Mouse (Mus musculus): Measurements from ENCODE around the gene Ctdspl. TPM values are rescaled to one million over a fixed set of nuclear protein-coding genes. Genes with fewer than 3 reads are reported as not detected.

The Ctdspl gene
- polyA plus RNA-seq, 1 experiment from 2014 or later = 9.0 TPM

DNA sequence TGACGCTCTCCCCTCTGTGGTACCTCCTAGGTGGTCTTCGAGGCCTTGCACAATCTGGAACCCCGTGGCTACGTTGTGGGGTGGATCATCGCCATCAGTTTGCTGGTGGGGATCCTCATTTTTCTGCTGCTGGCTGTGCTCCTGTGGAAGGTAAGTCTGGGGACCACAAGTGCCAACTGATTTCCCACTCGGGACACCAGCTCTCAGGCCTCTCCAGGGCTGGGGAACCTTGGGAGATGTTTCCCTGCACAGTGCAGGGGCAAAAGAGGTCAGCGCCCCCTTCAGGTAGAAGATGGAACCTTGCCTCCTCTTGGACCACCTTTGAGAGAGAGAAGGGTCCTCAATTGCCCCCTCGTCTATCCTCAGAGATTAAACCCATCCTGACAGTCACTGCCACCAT, 38.5 kb upstream of the Ctdspl start:
- Histone ChIP-seq H3K27ac (ENCODE audit: low read depth, low read length) (no peak overlapping the region), H3K4me1 (replicated peaks; ENCODE audit: control insufficient read depth, insufficient read depth, low read length) (no peaks in the 10 kb centered on the region), H3K4me3 (ENCODE audit: low read depth, low read length) (no peak overlapping the region), H3K4me2 (ENCODE audit: low read depth, low read length, severe bottlenecking) (no peak overlapping the region), H3K9me3 (ENCODE audit: control insufficient read depth, low read length) (no peaks in the 10 kb centered on the region), H3K9ac (ENCODE audit: low read length) (no peak overlapping the region), H3K27me3 (ENCODE audit: control insufficient read depth, insufficient read depth, low read length) (no peaks in the 10 kb centered on the region), H3K36me3 (ENCODE audit: control insufficient read depth, insufficient read depth, low read length) (no peaks in the 10 kb centered on the region)
- DNase-seq (ENCODE audit: low spot score) (no peak), ATAC-seq (replicated peaks; ENCODE audit: low FRiP score) (no peak)
- 91% methylated on average over 8 of the region's 8 CpGs for WGBS

DNA sequence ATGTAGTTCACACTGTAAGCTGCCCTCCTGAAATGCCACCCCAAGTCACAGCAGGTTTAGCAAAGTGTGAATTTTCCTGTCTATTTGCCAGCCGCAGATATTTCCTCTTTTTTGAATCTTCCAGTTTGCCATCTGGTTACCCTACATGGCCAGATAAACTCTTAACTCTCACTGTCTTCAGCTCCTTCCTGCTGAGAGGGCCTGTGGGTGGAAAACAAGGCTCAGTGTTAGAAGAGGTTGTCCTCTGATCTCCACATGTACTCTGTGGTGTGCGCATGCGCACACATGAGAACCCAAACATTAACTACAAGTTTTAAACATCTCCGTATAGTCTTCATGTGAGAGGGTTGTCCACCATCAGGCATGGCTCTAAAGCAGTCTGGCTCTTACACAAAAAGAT, 36.1 kb upstream of the Ctdspl start:
- ATAC-seq (replicated peaks; ENCODE audit: low FRiP score) = no peak
- no peaks in the 10 kb centered on the region for H3K9me3 ChIP-seq (ENCODE audit: control insufficient read depth, low read length)
- H3K4me3 ChIP-seq (ENCODE audit: low read depth, low read length) = no peak overlapping the region
- DNase-seq (ENCODE audit: low spot score) = no peak
- H3K27me3 ChIP-seq (ENCODE audit: control insufficient read depth, insufficient read depth, low read length) = no peaks in the 10 kb centered on the region
- no peaks in the 10 kb centered on the region for H3K36me3 ChIP-seq (ENCODE audit: control insufficient read depth, insufficient read depth, low read length)
- H3K9ac ChIP-seq (ENCODE audit: low read length) = no peak overlapping the region
- 93% methylated on average over 4 of the region's 4 CpGs for WGBS
- no peak overlapping the region for H3K4me2 ChIP-seq (ENCODE audit: low read depth, low read length, severe bottlenecking)
- H3K4me1 ChIP-seq (replicated peaks; ENCODE audit: control insufficient read depth, insufficient read depth, low read length) = no peaks in the 10 kb centered on the region
- no peak overlapping the region for H3K27ac ChIP-seq (ENCODE audit: low read depth, low read length)

DNA sequence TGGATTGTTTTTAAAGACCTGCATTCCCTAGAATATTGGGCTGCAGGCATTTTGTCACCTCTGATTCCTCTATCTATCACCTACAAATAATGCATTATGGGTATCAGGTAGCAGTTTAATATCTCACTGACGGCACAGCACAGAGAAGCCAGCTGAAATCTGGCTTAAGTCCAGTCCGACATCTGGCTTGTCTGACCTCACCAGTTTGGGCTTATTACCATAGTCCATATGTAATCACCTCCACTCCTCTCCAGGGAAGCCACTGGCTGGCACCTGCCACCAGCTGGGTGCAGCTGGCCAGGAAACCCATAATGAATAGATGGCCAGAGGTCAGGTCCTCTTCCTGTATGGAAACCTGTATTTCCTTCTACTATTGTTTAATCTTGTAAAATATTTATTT, 35.6 kb upstream of the Ctdspl start:
- Histone ChIP-seq H3K4me2 (ENCODE audit: low read depth, low read length, severe bottlenecking) (no peak overlapping the region), H3K4me1 (replicated peaks; ENCODE audit: control insufficient read depth, insufficient read depth, low read length) (no peaks in the 10 kb centered on the region), H3K27ac (ENCODE audit: low read depth, low read length) (no peak overlapping the region), H3K27me3 (ENCODE audit: control insufficient read depth, insufficient read depth, low read length) (no peaks in the 10 kb centered on the region), H3K9ac (ENCODE audit: low read length) (no peak overlapping the region), H3K36me3 (ENCODE audit: control insufficient read depth, insufficient read depth, low read length) (no peaks in the 10 kb centered on the region), H3K4me3 (ENCODE audit: low read depth, low read length) (no peak overlapping the region), H3K9me3 (ENCODE audit: control insufficient read depth, low read length) (no peaks in the 10 kb centered on the region)
- ATAC-seq (replicated peaks; ENCODE audit: low FRiP score) = no peak
- 83% methylated on average over 2 of the region's 2 CpGs for WGBS
- DNase-seq (ENCODE audit: low spot score) = no peak

DNA sequence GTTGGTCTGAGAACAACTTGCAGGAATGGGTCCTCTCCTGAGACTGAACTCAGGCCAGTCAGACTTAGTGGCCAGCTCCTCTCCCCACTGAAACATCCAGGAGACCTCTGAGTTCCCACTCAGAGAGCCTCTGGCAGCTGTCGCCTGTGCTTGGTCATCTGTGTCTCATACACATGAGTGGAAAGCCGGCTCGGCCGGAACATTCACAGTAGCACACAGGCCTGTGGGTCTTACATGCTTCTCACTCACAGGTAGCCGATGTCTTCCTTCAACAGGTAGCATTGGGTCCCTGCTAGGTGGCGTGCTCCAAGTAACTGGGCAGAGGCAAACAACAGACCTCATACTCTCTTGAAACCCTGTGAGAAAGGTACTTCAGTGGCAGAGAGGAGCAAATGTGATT, 35.2 kb upstream of the Ctdspl start:
- no peaks in the 10 kb centered on the region for H3K9me3 ChIP-seq (ENCODE audit: control insufficient read depth, low read length)
- no peak overlapping the region for H3K27ac ChIP-seq (ENCODE audit: low read depth, low read length)
- DNase-seq (ENCODE audit: low spot score) (no peak), ATAC-seq (replicated peaks; ENCODE audit: low FRiP score) (no peak)
- H3K4me3 ChIP-seq (ENCODE audit: low read depth, low read length) = no peak overlapping the region
- H3K27me3 ChIP-seq (ENCODE audit: control insufficient read depth, insufficient read depth, low read length) = no peaks in the 10 kb centered on the region
- no peak overlapping the region for H3K4me2 ChIP-seq (ENCODE audit: low read depth, low read length, severe bottlenecking)
- 85% methylated on average over 6 of the region's 6 CpGs for WGBS
- no peaks in the 10 kb centered on the region for H3K36me3 ChIP-seq (ENCODE audit: control insufficient read depth, insufficient read depth, low read length)
- no peaks in the 10 kb centered on the region for H3K4me1 ChIP-seq (replicated peaks; ENCODE audit: control insufficient read depth, insufficient read depth, low read length)
- H3K9ac ChIP-seq (ENCODE audit: low read length) = no peak overlapping the region

DNA sequence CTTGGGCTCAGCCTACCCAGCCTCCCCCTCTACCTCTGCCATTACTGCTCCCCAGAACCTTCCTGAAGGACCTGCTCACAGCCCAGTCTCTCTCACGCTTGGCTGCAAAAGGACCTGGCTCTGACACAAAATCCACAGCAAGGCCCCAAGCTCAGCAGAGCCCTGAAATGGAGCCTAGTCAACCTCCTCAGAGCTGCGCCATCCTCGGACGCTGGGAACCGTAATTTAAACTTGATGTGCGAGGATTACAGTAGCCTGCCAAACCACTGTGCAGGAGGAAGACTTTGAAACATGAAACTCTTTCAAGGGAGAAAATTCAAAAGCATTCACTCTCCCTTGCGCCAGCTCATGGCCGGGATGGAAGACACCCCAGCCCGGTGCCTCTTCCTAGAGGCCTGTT, 34.7 kb upstream of the Ctdspl start:
- Histone ChIP-seq H3K4me2 (ENCODE audit: low read depth, low read length, severe bottlenecking) (no peak overlapping the region), H3K4me3 (ENCODE audit: low read depth, low read length) (no peak overlapping the region), H3K36me3 (ENCODE audit: control insufficient read depth, insufficient read depth, low read length) (no peaks in the 10 kb centered on the region), H3K9ac (ENCODE audit: low read length) (no peak overlapping the region), H3K9me3 (ENCODE audit: control insufficient read depth, low read length) (no peaks in the 10 kb centered on the region), H3K4me1 (replicated peaks; ENCODE audit: control insufficient read depth, insufficient read depth, low read length) (no peaks in the 10 kb centered on the region), H3K27ac (ENCODE audit: low read depth, low read length) (no peak overlapping the region), H3K27me3 (ENCODE audit: control insufficient read depth, insufficient read depth, low read length) (no peaks in the 10 kb centered on the region)
- no peak for ATAC-seq (replicated peaks; ENCODE audit: low FRiP score)
- 80% methylated on average over 9 of the region's 9 CpGs for WGBS
- no peak for DNase-seq (ENCODE audit: low spot score)

DNA sequence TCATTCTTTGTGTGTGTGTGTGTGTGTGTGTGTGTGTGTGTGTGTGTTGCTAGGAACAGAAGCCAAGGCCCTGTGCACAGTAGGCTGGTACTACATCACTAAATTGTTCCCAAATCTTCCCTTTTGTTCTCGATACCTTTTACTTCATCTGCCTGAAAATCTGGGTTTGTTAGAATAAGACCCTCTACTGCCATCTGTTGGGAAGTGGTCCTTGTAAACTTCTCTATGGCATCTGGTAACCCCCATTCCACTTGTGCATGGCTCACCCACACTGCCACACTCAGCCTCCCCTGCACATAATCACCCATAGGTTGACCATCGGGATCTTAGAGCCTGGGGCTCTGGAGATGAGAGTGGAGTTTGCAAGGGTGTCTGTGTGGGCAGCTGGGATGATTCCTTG, 31.2 kb upstream of the Ctdspl start:
- H3K9ac ChIP-seq (ENCODE audit: low read length) = no peak overlapping the region
- H3K36me3 ChIP-seq (ENCODE audit: control insufficient read depth, insufficient read depth, low read length) = no peaks in the 10 kb centered on the region
- H3K4me3 ChIP-seq (ENCODE audit: low read depth, low read length) = no peak overlapping the region
- H3K4me1 ChIP-seq (replicated peaks; ENCODE audit: control insufficient read depth, insufficient read depth, low read length) = no peaks in the 10 kb centered on the region
- H3K27ac ChIP-seq (ENCODE audit: low read depth, low read length) = no peak overlapping the region
- no peaks in the 10 kb centered on the region for H3K9me3 ChIP-seq (ENCODE audit: control insufficient read depth, low read length)
- ATAC-seq (replicated peaks; ENCODE audit: low FRiP score) (no peak), DNase-seq (ENCODE audit: low spot score) (no peak)
- no peak overlapping the region for H3K4me2 ChIP-seq (ENCODE audit: low read depth, low read length, severe bottlenecking)
- 80% methylated on average over 2 of the region's 2 CpGs for WGBS
- H3K27me3 ChIP-seq (ENCODE audit: control insufficient read depth, insufficient read depth, low read length) = no peaks in the 10 kb centered on the region

DNA sequence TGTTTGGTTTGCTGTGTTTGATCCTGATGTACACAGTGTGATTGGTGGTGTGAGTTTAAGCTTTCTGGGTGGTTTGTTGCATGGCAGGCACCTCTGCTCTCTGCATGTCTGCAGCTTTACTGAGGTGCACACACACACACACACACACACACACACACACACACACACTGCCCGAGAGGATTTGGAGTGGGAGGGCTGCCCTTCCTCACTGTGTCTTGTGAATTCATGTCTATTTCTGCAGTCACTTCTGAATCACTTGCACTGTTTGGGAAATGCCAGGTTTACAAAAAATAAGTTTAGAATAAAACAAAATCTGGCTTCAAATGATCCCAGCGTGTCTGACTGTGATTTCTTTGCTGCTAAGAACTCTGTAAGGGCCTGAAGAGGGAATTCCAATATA, 25.6 kb upstream of the Ctdspl start:
- Histone ChIP-seq H3K4me2 (ENCODE audit: low read depth, low read length, severe bottlenecking) (no peak overlapping the region), H3K4me1 (replicated peaks; ENCODE audit: control insufficient read depth, insufficient read depth, low read length) (no peaks in the 10 kb centered on the region; the same call in 1 of the 2 replicates), H3K27me3 (ENCODE audit: control insufficient read depth, insufficient read depth, low read length) (no peaks in the 10 kb centered on the region), H3K9me3 (ENCODE audit: control insufficient read depth, low read length) (no peaks in the 10 kb centered on the region), H3K27ac (ENCODE audit: low read depth, low read length) (no peak overlapping the region), H3K36me3 (ENCODE audit: control insufficient read depth, insufficient read depth, low read length) (no peaks in the 10 kb centered on the region), H3K4me3 (ENCODE audit: low read depth, low read length) (no peak overlapping the region), H3K9ac (ENCODE audit: low read length) (no peak overlapping the region)
- WGBS = 70% methylated on average over 2 of the region's 2 CpGs
- DNase-seq (ENCODE audit: low spot score) = no peak
- no peak for ATAC-seq (replicated peaks; ENCODE audit: low FRiP score)

DNA sequence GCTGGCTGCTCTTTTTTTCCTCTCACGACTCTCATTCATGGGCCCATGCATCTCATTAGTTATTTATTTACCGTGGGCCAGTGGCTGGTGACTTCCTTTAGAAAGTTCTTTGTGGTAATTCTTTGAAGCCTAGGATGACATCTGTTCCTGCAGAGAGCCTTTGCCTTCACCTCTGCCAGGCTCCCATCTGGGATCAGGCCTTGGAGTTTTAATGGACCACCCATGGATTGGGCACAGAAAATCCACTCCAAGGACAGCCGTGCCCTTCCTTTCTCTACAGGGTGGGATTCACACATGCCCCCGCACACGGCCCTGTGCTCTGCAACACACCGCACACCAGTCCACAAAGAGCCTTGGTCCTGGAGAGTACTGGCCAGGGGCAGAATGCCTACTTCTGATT, 24.3 kb upstream of the Ctdspl start:
- H3K9ac ChIP-seq (ENCODE audit: low read length) = no peak overlapping the region
- H3K27me3 ChIP-seq (ENCODE audit: control insufficient read depth, insufficient read depth, low read length) = no peaks in the 10 kb centered on the region
- WGBS = 47% methylated on average over 6 of the region's 6 CpGs
- no peak overlapping the region for H3K27ac ChIP-seq (ENCODE audit: low read depth, low read length)
- H3K4me2 ChIP-seq (ENCODE audit: low read depth, low read length, severe bottlenecking) = no peak overlapping the region
- no peak overlapping the region for H3K4me3 ChIP-seq (ENCODE audit: low read depth, low read length)
- DNase-seq (ENCODE audit: low spot score) (no peak), ATAC-seq (replicated peaks; ENCODE audit: low FRiP score) (peak; percentile 63; the same call in 1 of the 2 replicates)
- H3K36me3 ChIP-seq (ENCODE audit: control insufficient read depth, insufficient read depth, low read length) = no peaks in the 10 kb centered on the region
- no peaks in the 10 kb centered on the region; the same call in 1 of the 2 replicates for H3K4me1 ChIP-seq (replicated peaks; ENCODE audit: control insufficient read depth, insufficient read depth, low read length)
- H3K9me3 ChIP-seq (ENCODE audit: control insufficient read depth, low read length) = no peaks in the 10 kb centered on the region

DNA sequence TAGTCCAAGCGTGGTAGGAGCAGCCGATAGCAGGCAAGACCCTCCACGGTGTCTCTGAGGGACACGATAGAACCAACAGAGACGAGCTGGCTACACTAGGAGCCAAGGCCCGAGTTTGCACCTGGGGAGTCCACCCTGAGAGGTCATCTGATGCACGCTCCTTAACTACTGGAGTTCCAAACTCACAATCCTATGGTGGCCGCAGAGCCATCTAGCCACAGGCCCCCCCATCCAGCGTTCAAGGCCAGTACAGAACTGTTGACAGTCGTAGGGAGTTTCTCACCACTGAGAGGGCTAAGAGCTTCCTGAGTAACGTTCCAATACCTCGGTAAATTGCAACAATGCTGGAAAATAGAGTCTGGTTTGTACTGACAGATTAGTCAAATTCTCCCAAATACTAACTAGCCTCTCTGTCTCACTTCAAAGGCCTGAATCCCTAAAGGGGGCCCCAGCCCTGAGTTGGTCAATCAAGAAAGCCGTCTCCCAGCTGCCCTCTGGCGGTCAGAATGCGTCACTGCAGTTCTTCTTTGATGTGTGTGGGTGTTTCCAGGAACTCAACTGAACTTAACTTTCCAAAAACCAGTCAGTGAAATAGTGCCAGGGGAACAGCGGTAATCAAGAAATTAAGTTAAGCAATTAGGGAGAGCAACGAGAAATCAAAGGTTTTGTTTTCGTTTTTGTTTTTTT, 18.2 kb upstream of the Ctdspl start:
- H3K36me3 ChIP-seq (ENCODE audit: control insufficient read depth, insufficient read depth, low read length) = no peaks in the 10 kb centered on the region
- ATAC-seq (replicated peaks; ENCODE audit: low FRiP score) (peak; percentile 49; the same call in 1 of the 2 replicates), DNase-seq (ENCODE audit: low spot score) (peak; percentile 89)
- no peaks in the 10 kb centered on the region for H3K9me3 ChIP-seq (ENCODE audit: control insufficient read depth, low read length)
- no peak overlapping the region for H3K27ac ChIP-seq (ENCODE audit: low read depth, low read length)
- H3K4me1 ChIP-seq (replicated peaks; ENCODE audit: control insufficient read depth, insufficient read depth, low read length) = no peaks in the 10 kb centered on the region
- H3K4me2 ChIP-seq (ENCODE audit: low read depth, low read length, severe bottlenecking) = no peak overlapping the region
- H3K4me3 ChIP-seq (ENCODE audit: low read depth, low read length) = no peak overlapping the region
- H3K27me3 ChIP-seq (ENCODE audit: control insufficient read depth, insufficient read depth, low read length) = no peaks in the 10 kb centered on the region
- no peak overlapping the region for H3K9ac ChIP-seq (ENCODE audit: low read length)
- 53% methylated on average over 18 of the region's 18 CpGs for WGBS
